Mouse (Mus musculus) WW6 (cell line): ENCODE results near the gene Lmx1b.
A peak's percentile ranks its signal among the peaks of the same experiment; 100 is the strongest.

ENCODE experiments used
- DNase-seq: peaks from one replicate; pipeline ENCODE4 v3.0.0-alpha.2; 2013; ENCODE audit warnings: low read depth, low spot score

Lmx1b gene

GRCm38 (mm10) chr2:33640171-33640721, at the start of gene Lmx1b:
TSS of gene Lmx1b (minus strand) at chr2:33640511.
- no peak for DNase-seq

- DNase-seq, result peak; percentile 42
Measured at GRCm38 (mm10) chr2:33689880-33690462, 49.7 kb upstream of the Lmx1b start.

GRCm38 (mm10) chr2:33689155-33689879, 49.0 kb upstream of the Lmx1b start:
- no peak for DNase-seq

- no peak for DNase-seq
Measured at GRCm38 (mm10) chr2:33683594-33683993, 43.3 kb upstream of the Lmx1b start.

- no peak for DNase-seq
Measured at GRCm38 (mm10) chr2:33683095-33683494, 42.8 kb upstream of the Lmx1b start.

GRCm38 (mm10) chr2:33682219-33682618, 41.9 kb upstream of the Lmx1b start:
- DNase-seq, result no peak

GRCm38 (mm10) chr2:33678950-33679654, 38.8 kb upstream of the Lmx1b start:
- no peak for DNase-seq

GRCm38 (mm10) chr2:33672701-33673472, 32.6 kb upstream of the Lmx1b start:
- no peak for DNase-seq

GRCm38 (mm10) chr2:33668741-33669140, 28.4 kb upstream of the Lmx1b start:
- no peak for DNase-seq

GRCm38 (mm10) chr2:33666388-33666945, 26.2 kb upstream of the Lmx1b start:
- no peak for DNase-seq

GRCm38 (mm10) chr2:33665363-33666058, 25.2 kb upstream of the Lmx1b start:
- no peak for DNase-seq

- DNase-seq, result no peak
Measured at GRCm38 (mm10) chr2:33664661-33665060, 24.4 kb upstream of the Lmx1b start.

GRCm38 (mm10) chr2:33659288-33659629, 18.9 kb upstream of the Lmx1b start:
- no peak for DNase-seq

- DNase-seq, result no peak
Measured at GRCm38 (mm10) chr2:33658602-33659287, 18.4 kb upstream of the Lmx1b start.

GRCm38 (mm10) chr2:33652517-33653198, 12.3 kb upstream of the Lmx1b start:
- DNase-seq, result no peak

GRCm38 (mm10) chr2:33649371-33649770, 9.1 kb upstream of the Lmx1b start:
- DNase-seq, result no peak

- DNase-seq, result no peak
Measured at GRCm38 (mm10) chr2:33648894-33649293, 8.6 kb upstream of the Lmx1b start.

- no peak for DNase-seq
Measured at GRCm38 (mm10) chr2:33646283-33646550, 5.9 kb upstream of the Lmx1b start.

- DNase-seq, result no peak
Measured at GRCm38 (mm10) chr2:33645538-33646282, 5.4 kb upstream of the Lmx1b start.
